Mouse (Mus musculus): ENCODE measurements at regions not wholly inside any gene's neighbourhood (a gene's known extent, or its start where the extent isn't known, plus 50 kb on each side); places are given as distances from the start of the nearest gene placed in this dataset.
"Not testable (repeated sequence)": the region's sequence is repeated elsewhere in the genome, so short reads cannot be mapped to it uniquely, and the experiment has no call there.

DNA sequence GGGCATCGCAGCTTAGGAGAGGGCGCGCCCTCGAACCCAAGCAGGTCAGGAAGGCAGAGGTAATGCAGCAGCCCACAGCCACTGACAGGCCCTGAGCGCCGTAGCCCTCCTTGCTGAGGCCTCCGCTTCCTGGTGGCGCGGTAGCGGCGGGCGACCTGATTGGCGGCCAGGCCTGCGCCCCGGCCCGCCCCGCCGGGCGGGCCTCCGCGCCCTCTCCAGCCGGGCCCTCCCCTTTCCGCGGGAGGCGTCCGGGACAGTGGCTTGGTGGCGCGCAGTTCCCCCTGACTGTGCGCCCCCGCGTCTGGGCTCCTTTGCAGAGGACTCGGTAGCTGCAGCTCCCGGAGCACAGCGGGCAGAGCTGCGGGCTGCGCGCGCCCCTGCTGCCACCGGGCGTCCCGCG lies 242.1 kb downstream of the Gm21863 start:
- WGBS = 6% methylated on average over 13 of the region's 42 CpGs
- H3K27me3 ChIP-seq (replicated peaks; ENCODE audit: control insufficient read depth, insufficient read depth, low read length); H3K4me1 ChIP-seq (ENCODE audit: control insufficient read depth, insufficient read depth, low read length); H3K27ac ChIP-seq (ENCODE audit: low read depth, low read length); H3K9ac ChIP-seq (ENCODE audit: low read length); ATAC-seq; H3K36me3 ChIP-seq (ENCODE audit: control insufficient read depth, insufficient read depth, low read length); H3K9me3 ChIP-seq (replicated peaks; ENCODE audit: control insufficient read depth, low read length): not testable (repeated sequence)
- Histone ChIP-seq H3K4me2 (ENCODE audit: low read length) (0 out of 2 replicates have a peak overlapping the region, but pooled peaks have one; percentile 21), H3K4me3 (ENCODE audit: low read depth, low read length) (peak overlapping the region; percentile 21)
- peak; percentile 3 for DNase-seq (ENCODE audit: low spot score)

DNA sequence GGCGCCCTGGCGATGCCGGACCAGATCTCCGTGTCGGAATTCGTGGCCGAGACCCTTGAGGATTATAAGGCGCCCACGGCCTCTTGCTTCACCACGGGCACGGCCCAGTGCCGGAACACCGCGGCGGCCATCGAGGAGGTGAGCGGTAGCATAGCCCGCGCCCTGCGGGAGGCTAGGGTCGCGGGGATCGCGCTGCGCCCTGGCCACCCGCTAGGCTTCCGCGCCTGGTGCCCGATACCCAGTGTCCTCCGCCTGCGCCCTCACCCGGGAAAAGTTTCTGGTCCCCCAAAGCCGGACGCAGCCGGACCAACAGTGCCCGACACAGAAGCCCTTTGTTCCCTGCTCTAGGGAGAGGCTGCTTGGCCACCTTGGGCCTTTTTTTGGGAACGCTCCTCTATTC lies 242.6 kb downstream of the Gm21863 start:
- H3K4me2 ChIP-seq (ENCODE audit: low read length) = 0 out of 2 replicates have a peak overlapping the region, but pooled peaks have one; percentile 28
- not testable (repeated sequence) for DNase-seq (ENCODE audit: low spot score); H3K27ac ChIP-seq (ENCODE audit: low read depth, low read length)

DNA sequence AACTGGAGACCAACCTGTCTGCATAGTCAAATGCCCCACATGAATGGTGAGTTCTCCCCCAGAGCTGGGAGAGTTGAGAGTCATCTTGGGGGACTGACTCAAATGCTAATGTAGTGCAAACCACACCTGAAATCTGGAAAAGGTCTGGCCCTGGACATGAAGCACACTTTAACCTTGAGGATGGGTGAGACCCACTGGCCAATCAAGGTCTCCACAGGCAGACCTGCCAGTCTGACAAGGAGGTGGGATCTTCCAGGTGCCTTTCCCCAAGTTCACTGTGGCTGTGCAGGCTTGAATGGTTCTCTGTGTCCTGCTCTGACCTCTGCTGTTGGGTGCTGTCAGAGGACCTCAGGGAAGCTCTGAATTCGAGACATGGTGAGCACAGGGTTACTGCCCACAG lies 269.6 kb downstream of the Gm21863 start:
- H3K27ac ChIP-seq (ENCODE audit: low read depth, low read length); DNase-seq (ENCODE audit: low spot score); H3K4me1 ChIP-seq (ENCODE audit: control insufficient read depth, insufficient read depth, low read length); H3K4me3 ChIP-seq (ENCODE audit: low read depth, low read length); ATAC-seq; H3K9ac ChIP-seq (ENCODE audit: low read length); H3K36me3 ChIP-seq (ENCODE audit: control insufficient read depth, insufficient read depth, low read length); H3K27me3 ChIP-seq (replicated peaks; ENCODE audit: control insufficient read depth, insufficient read depth, low read length); H3K4me2 ChIP-seq (ENCODE audit: low read length): not testable (repeated sequence)
- peaks cover 21% of the 10 kb centered on the region for H3K9me3 ChIP-seq (replicated peaks; ENCODE audit: control insufficient read depth, low read length)
- WGBS = 36% methylated on average over 1 of the region's 1 CpGs

More for the DNA sequence above, 242.6 kb downstream of the Gm21863 start:
- not testable (repeated sequence) for H3K9me3 ChIP-seq (replicated peaks; ENCODE audit: control insufficient read depth, low read length); H3K4me1 ChIP-seq (ENCODE audit: control insufficient read depth, insufficient read depth, low read length); ATAC-seq; H3K27me3 ChIP-seq (replicated peaks; ENCODE audit: control insufficient read depth, insufficient read depth, low read length); H3K36me3 ChIP-seq (ENCODE audit: control insufficient read depth, insufficient read depth, low read length)
- H3K9ac ChIP-seq (ENCODE audit: low read length) = peak overlapping the region; percentile 17; the same call in 1 of the 2 replicates
- 2% methylated on average over 29 of the region's 37 CpGs for whole genome bisulfite sequencing
- peak overlapping the region; percentile 21 for H3K4me3 ChIP-seq (ENCODE audit: low read depth, low read length)

DNA sequence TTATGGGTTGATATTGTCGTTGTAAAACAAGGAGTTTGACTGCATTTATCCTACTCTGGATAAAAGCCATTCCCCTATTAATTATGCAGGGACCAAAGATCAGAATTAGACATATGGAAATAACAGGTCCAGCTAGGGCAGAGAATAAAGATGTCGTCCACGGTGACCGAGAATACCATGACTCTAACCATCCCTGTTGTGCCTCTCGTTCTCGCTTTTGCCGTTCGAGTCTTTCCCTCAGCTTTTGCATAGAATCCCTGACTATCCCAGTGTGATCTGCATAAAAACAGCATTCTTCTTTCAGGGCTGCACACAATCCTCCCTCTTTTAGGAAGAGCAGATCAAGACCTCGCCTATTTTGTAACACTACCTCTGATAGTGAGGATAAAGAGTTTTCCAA lies 272.5 kb downstream of the Gm21863 start:
- not testable (repeated sequence) for H3K4me2 ChIP-seq (ENCODE audit: low read length); H3K9ac ChIP-seq (ENCODE audit: low read length); H3K27me3 ChIP-seq (replicated peaks; ENCODE audit: control insufficient read depth, insufficient read depth, low read length); H3K27ac ChIP-seq (ENCODE audit: low read depth, low read length); H3K4me3 ChIP-seq (ENCODE audit: low read depth, low read length); H3K36me3 ChIP-seq (ENCODE audit: control insufficient read depth, insufficient read depth, low read length); H3K4me1 ChIP-seq (ENCODE audit: control insufficient read depth, insufficient read depth, low read length); ATAC-seq
- peaks cover 49% of the 10 kb centered on the region for H3K9me3 ChIP-seq (replicated peaks; ENCODE audit: control insufficient read depth, low read length)
- peak; percentile 0 for DNase-seq (ENCODE audit: low spot score)
- 81% methylated on average over 9 of the region's 9 CpGs for WGBS

DNA sequence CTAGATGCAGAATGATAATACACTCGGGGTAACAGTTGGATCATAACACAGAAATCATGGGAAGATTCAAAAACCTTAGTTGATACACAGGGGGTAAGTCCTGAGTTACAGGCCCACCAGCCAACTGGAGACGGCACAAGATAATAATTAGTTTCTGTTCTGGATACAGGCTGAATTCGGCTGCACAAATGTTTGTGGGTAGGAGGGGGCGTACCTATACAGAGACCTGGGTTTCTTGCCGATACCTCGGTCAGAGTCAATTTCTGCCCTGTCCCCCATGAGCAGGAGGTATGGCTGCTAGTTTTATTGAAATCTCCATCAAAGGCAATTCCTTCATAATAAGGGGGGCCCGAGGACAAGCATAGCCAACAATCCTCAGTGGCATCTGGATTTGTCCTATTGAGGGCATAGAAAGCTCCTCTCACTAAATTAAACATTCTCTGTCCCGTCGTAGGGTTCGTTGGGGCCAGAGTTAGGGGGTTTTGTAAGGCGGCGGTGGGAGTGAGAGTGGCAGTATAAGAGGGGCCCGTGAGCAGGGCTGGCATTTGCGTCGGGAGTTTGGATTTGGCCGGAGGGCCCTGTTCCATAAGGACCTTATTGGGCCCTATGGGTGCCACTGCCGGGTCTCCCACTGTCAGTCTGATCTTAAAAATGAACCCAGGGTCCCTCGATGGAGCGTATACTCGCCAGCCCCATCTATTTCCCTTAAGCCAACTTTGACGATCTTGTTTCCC lies 273.3 kb downstream of the Gm21863 start:
- H3K27me3 ChIP-seq (replicated peaks; ENCODE audit: control insufficient read depth, insufficient read depth, low read length); H3K36me3 ChIP-seq (ENCODE audit: control insufficient read depth, insufficient read depth, low read length); ATAC-seq; H3K4me2 ChIP-seq (ENCODE audit: low read length); H3K27ac ChIP-seq (ENCODE audit: low read depth, low read length); H3K4me3 ChIP-seq (ENCODE audit: low read depth, low read length); H3K9ac ChIP-seq (ENCODE audit: low read length); H3K4me1 ChIP-seq (ENCODE audit: control insufficient read depth, insufficient read depth, low read length): not testable (repeated sequence)
- DNase-seq (ENCODE audit: low spot score) = peak; percentile 0
- 75% methylated on average over 21 of the region's 21 CpGs for WGBS
- peaks cover 56% of the 10 kb centered on the region for H3K9me3 ChIP-seq (replicated peaks; ENCODE audit: control insufficient read depth, low read length)

DNA sequence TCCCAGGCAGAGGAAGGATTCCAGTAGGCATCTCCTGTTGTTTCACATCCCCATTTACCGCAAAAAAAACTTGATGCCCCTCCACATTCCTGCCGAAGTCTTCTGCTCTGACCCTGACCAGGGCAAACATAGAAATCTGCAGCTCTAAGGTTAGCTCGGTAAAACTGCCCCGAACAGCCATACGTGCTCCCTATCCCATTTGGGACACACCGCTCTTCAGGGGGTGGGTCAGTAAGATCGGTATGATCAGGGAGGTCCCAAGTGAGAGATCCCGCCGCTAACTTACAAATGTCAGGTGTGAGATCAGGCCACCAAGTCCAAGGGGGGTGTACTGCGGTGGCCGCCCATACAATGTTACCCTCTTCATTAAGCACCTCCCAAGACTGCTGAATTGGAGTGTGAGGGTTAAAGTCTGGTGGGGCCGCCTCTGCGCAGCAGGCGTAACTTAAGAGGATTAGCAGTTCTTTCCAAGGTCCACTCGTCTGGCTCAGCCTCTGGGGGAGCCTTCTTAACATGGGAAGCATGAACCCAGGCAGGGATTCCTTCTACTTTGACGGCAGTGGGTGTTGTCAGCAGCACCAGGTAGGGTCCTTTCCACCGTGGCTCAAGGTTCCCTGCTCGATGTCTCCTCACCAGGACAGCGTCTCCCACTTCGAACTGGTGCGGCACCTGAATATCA lies 274.2 kb downstream of the Gm21863 start:
- H3K4me2 ChIP-seq (ENCODE audit: low read length); ATAC-seq; H3K4me3 ChIP-seq (ENCODE audit: low read depth, low read length); H3K4me1 ChIP-seq (ENCODE audit: control insufficient read depth, insufficient read depth, low read length); H3K27ac ChIP-seq (ENCODE audit: low read depth, low read length); H3K27me3 ChIP-seq (replicated peaks; ENCODE audit: control insufficient read depth, insufficient read depth, low read length); H3K36me3 ChIP-seq (ENCODE audit: control insufficient read depth, insufficient read depth, low read length); H3K9ac ChIP-seq (ENCODE audit: low read length): not testable (repeated sequence)
- 71% methylated on average over 21 of the region's 21 CpGs for WGBS
- DNase-seq (ENCODE audit: low spot score) = peak; percentile 0
- H3K9me3 ChIP-seq (replicated peaks; ENCODE audit: control insufficient read depth, low read length) = peaks cover 65% of the 10 kb centered on the region

DNA sequence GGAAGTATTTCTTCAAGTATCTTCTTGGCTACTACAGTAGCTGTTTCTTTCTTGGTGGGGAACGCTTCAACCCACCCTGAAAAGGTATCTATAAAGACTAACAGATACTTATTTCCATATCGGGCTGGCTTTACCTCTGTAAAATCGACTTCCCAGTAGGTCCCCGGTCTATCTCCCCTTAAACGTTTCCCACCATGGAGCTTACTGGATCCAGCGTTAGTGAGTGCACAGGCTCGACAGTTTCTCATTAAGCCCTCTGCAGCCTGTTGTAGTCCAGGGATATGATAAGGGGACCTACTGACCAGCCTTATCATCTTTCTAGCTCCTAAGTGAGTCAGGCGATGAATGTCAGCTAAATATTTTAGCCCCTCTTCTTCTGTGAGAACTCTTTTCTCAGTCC lies 275.1 kb downstream of the Gm21863 start:
- WGBS = 78% methylated on average over 8 of the region's 8 CpGs
- H3K27ac ChIP-seq (ENCODE audit: low read depth, low read length); ATAC-seq; H3K4me1 ChIP-seq (ENCODE audit: control insufficient read depth, insufficient read depth, low read length); H3K27me3 ChIP-seq (replicated peaks; ENCODE audit: control insufficient read depth, insufficient read depth, low read length); H3K9ac ChIP-seq (ENCODE audit: low read length); DNase-seq (ENCODE audit: low spot score); H3K4me3 ChIP-seq (ENCODE audit: low read depth, low read length); H3K36me3 ChIP-seq (ENCODE audit: control insufficient read depth, insufficient read depth, low read length); H3K4me2 ChIP-seq (ENCODE audit: low read length): not testable (repeated sequence)
- peaks cover 73% of the 10 kb centered on the region for H3K9me3 ChIP-seq (replicated peaks; ENCODE audit: control insufficient read depth, low read length)

DNA sequence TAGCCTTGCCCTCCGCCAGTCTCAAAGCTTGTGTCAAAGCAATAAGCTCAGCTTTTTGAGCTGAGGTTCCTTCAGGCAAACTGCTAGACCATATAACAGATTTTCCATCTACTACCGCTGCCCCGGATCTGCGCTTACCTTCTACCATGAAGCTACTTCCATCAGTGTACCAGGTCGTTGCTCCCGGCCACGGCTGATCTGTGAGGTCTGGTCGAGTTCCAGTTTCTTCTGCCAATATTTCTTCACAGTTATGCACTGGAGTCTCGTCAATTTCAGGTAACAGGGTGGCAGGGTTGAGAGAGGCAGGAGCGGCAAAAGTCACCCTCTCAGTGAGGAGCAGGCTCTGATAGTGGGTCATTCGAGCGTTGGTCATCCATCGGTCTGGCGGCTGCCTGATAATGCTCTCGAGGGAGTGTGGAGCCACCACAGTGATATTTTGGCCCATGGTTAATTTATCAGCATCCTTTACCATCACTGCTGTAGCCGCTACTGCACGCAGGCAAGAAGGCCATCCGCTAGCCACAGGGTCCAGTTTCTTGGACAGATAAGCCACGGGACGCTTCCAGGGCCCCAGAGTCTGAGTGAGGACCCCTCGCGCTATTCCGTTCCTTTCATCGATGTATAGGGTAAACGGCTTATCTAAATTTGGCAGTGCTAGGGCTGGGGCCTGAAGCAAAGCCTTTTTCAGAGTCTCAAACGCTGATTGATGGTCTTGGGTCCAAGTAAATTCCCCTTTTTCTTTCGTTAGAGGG lies 276.0 kb downstream of the Gm21863 start:
- 73% methylated on average over 27 of the region's 27 CpGs for WGBS
- Histone ChIP-seq H3K27me3 (replicated peaks; ENCODE audit: control insufficient read depth, insufficient read depth, low read length) (no peaks in the 10 kb centered on the region), H3K9me3 (replicated peaks; ENCODE audit: control insufficient read depth, low read length) (peaks cover 73% of the 10 kb centered on the region), H3K4me2 (ENCODE audit: low read length) (no peak overlapping the region), H3K9ac (ENCODE audit: low read length) (no peak overlapping the region), H3K27ac (ENCODE audit: low read depth, low read length) (no peak overlapping the region), H3K36me3 (ENCODE audit: control insufficient read depth, insufficient read depth, low read length) (no peaks in the 10 kb centered on the region), H3K4me3 (ENCODE audit: low read depth, low read length) (no peak overlapping the region), H3K4me1 (ENCODE audit: control insufficient read depth, insufficient read depth, low read length) (no peaks in the 10 kb centered on the region)
- ATAC-seq (no peak), DNase-seq (ENCODE audit: low spot score) (peak; percentile 0)

DNA sequence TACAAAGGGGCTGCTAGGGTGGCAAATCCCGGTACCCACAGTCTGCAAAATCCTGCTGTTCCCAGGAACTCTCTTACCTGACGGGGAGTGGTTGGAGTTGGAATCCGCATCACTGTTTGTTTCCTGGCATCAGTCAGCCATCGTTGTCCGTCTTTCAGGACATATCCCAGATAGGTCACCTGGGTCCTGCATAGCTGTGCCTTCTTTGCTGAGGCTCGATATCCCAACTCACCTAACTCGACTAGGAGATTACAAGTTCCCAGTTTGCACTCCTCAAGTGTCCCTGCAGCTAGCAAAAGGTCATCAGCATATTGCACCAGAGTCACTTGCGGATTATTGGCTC lies 276.6 kb downstream of the Gm21863 start:
- H3K4me3 ChIP-seq (ENCODE audit: low read depth, low read length) = no peak overlapping the region
- H3K9me3 ChIP-seq (replicated peaks; ENCODE audit: control insufficient read depth, low read length) = peaks cover 73% of the 10 kb centered on the region
- ATAC-seq (no peak), DNase-seq (ENCODE audit: low spot score) (peak; percentile 1)
- H3K27ac ChIP-seq (ENCODE audit: low read depth, low read length) = no peak overlapping the region
- H3K4me1 ChIP-seq (ENCODE audit: control insufficient read depth, insufficient read depth, low read length) = no peaks in the 10 kb centered on the region
- no peaks in the 10 kb centered on the region for H3K27me3 ChIP-seq (replicated peaks; ENCODE audit: control insufficient read depth, insufficient read depth, low read length)
- no peak overlapping the region for H3K9ac ChIP-seq (ENCODE audit: low read length)
- WGBS = 73% methylated on average over 8 of the region's 8 CpGs
- no peak overlapping the region for H3K4me2 ChIP-seq (ENCODE audit: low read length)
- H3K36me3 ChIP-seq (ENCODE audit: control insufficient read depth, insufficient read depth, low read length) = no peaks in the 10 kb centered on the region

Measured in forebrain, embryonic 14.5 days (tissue).